Mouse (Mus musculus) midbrain, embryonic 10.5 days (tissue): Measurements from ENCODE around the gene Aspg. TPM values are rescaled to one million over a fixed set of nuclear protein-coding genes. Genes with fewer than 3 reads are reported as not detected.

Source experiments
- DNase-seq: peaks from one replicate; pipeline ENCODE4 v3.0.0-alpha.2; 2017; ENCODE audit warnings: low spot score
- H3K27ac ChIP-seq: fragments of 300-500 bp; sonication (generic); replicated peaks from 2 replicates; pipeline ENCODE4 v1.5.1; 2016; ENCODE audit warnings: mild to moderate bottlenecking
- H3K27me3 ChIP-seq: fragments of 300-500 bp; sonication (generic); 2 replicates; pipeline ENCODE4 v1.6.1; 2016; ENCODE audit warnings: low read depth, mild to moderate bottlenecking; ENCODE audit not compliant: poor library complexity, severe bottlenecking
- H3K36me3 ChIP-seq: fragments of 300-500 bp; sonication (generic); 2 replicates; pipeline ENCODE4 v1.6.1; 2016; ENCODE audit warnings: mild to moderate bottlenecking, moderate library complexity
- H3K4me1 ChIP-seq: fragments of 300-500 bp; sonication (generic); 2 replicates; pipeline ENCODE4 v1.6.1; 2016
- H3K4me3 ChIP-seq: fragments of 300-500 bp; sonication (generic); 2 replicates; pipeline ENCODE4 v1.5.1; 2016; ENCODE audit warnings: mild to moderate bottlenecking, moderate library complexity
- H3K9me3 ChIP-seq: fragments of 300-500 bp; sonication (generic); replicated peaks from 2 replicates; pipeline ENCODE4 v1.6.1; 2016; ENCODE audit warnings: mild to moderate bottlenecking
- WGBS: fragments of 180-500 bp; shearing (Covaris S2); methylation state at CpG from one replicate; pipeline ENCODE4 v1.1.7; 2016; 5-methylcytosine and 5-hydroxymethylcytosine counted together
- polyA plus RNA-seq: library from polyadenylated mRNA; unstranded; fragments of >200 nt; fragmentation: Nextera tagmentation; extraction: Ambion mirVana; gene quantifications from 2 replicates; pipeline ENCODE4 v1.2.1, GENCODE M21; 2016

The Aspg gene
- polyA plus RNA-seq, result 1.3 and 1.5 TPM in 2 replicates

- no peak within 1 kb of the TSS; the same call in 1 of the 2 replicates for H3K27ac ChIP-seq
- peak within 1 kb of the TSS; percentile 37 for H3K4me3 ChIP-seq
Measured at GRCm38 (mm10) chr12:112106541-112106971, at the start of gene Aspg. Gene Aspg, plus strand, starts transcription at chr12:112106679.

GRCm38 (mm10) chr12:112077651-112078050, 28.8 kb upstream of the Aspg start:
- H3K27me3 ChIP-seq, result no peaks in the 10 kb centered on the region
- H3K27ac ChIP-seq, result no peak overlapping the region
- no peaks in the 10 kb centered on the region for H3K36me3 ChIP-seq
- WGBS, result 14% methylated on average over 6 of the region's 6 CpGs
- H3K4me1 ChIP-seq, result peaks cover 4% of the 10 kb centered on the region; the same call in 1 of the 2 replicates
- no peaks in the 10 kb centered on the region for H3K9me3 ChIP-seq
- DNase-seq, result peak; percentile 77
- no peak overlapping the region for H3K4me3 ChIP-seq

More at GRCm38 (mm10) chr12:112106541-112106971, at the start of gene Aspg:
- Histone ChIP-seq H3K27me3 (peaks cover 21% of the 10 kb centered on the region), H3K4me1 (peaks cover 14% of the 10 kb centered on the region), H3K36me3 (no peaks in the 10 kb centered on the region), H3K9me3 (no peaks in the 10 kb centered on the region)
- DNase-seq, result peak; percentile 48
- WGBS, result 2% methylated on average over 14 of the region's 14 CpGs

GRCm38 (mm10) chr12:112079911-112080310, 26.6 kb upstream of the Aspg start:
- Histone ChIP-seq H3K4me3 (no peak overlapping the region), H3K36me3 (no peaks in the 10 kb centered on the region), H3K27ac (no peak overlapping the region), H3K27me3 (no peaks in the 10 kb centered on the region), H3K4me1 (peaks cover 4% of the 10 kb centered on the region; the same call in 1 of the 2 replicates), H3K9me3 (no peaks in the 10 kb centered on the region)
- WGBS, result 79% methylated on average over 8 of the region's 8 CpGs
- DNase-seq, result no peak

- Histone ChIP-seq H3K4me3 (no peak overlapping the region), H3K4me1 (peaks cover 4% of the 10 kb centered on the region; the same call in 1 of the 2 replicates), H3K9me3 (no peaks in the 10 kb centered on the region), H3K36me3 (no peaks in the 10 kb centered on the region), H3K27ac (no peak overlapping the region), H3K27me3 (no peaks in the 10 kb centered on the region)
- no peak for DNase-seq
- WGBS, result 93% methylated on average over 4 of the region's 4 CpGs
Measured at GRCm38 (mm10) chr12:112080911-112081310, 25.6 kb upstream of the Aspg start.

GRCm38 (mm10) chr12:112082241-112082640, 24.2 kb upstream of the Aspg start:
- Histone ChIP-seq H3K4me1 (peaks cover 4% of the 10 kb centered on the region; the same call in 1 of the 2 replicates), H3K27me3 (no peaks in the 10 kb centered on the region), H3K4me3 (no peak overlapping the region), H3K27ac (no peak overlapping the region), H3K36me3 (no peaks in the 10 kb centered on the region), H3K9me3 (no peaks in the 10 kb centered on the region)
- 64% methylated on average over 1 of the region's 1 CpGs for WGBS
- no peak for DNase-seq

- no peaks in the 10 kb centered on the region for H3K4me1 ChIP-seq
- H3K4me3 ChIP-seq, result no peak overlapping the region
- 93% methylated on average over 3 of the region's 3 CpGs for WGBS
Measured at GRCm38 (mm10) chr12:112086250-112086649, 20.2 kb upstream of the Aspg start.

GRCm38 (mm10) chr12:112086726-112087125, 19.8 kb upstream of the Aspg start:
- Histone ChIP-seq H3K36me3 (no peaks in the 10 kb centered on the region), H3K4me1 (no peaks in the 10 kb centered on the region), H3K4me3 (no peak overlapping the region), H3K9me3 (no peaks in the 10 kb centered on the region), H3K27me3 (peaks cover 5% of the 10 kb centered on the region; the same call in 1 of the 2 replicates), H3K27ac (no peak overlapping the region)
- 83% methylated on average over 6 of the region's 6 CpGs for WGBS
- no peak for DNase-seq

More at GRCm38 (mm10) chr12:112086250-112086649, 20.2 kb upstream of the Aspg start:
- Histone ChIP-seq H3K27ac (no peak overlapping the region), H3K27me3 (peaks cover 5% of the 10 kb centered on the region; the same call in 1 of the 2 replicates), H3K36me3 (no peaks in the 10 kb centered on the region), H3K9me3 (no peaks in the 10 kb centered on the region)
- no peak for DNase-seq

GRCm38 (mm10) chr12:112088609-112089324, 17.7 kb upstream of the Aspg start:
- Histone ChIP-seq H3K36me3 (no peaks in the 10 kb centered on the region), H3K27me3 (peaks cover 5% of the 10 kb centered on the region; the same call in 1 of the 2 replicates), H3K27ac (no peak overlapping the region), H3K9me3 (no peaks in the 10 kb centered on the region), H3K4me3 (no peak overlapping the region), H3K4me1 (no peaks in the 10 kb centered on the region)
- 72% methylated on average over 12 of the region's 12 CpGs for WGBS
- no peak for DNase-seq

GRCm38 (mm10) chr12:112091054-112091453, 15.4 kb upstream of the Aspg start:
- H3K4me3 ChIP-seq, result no peak overlapping the region
- H3K27me3 ChIP-seq, result peaks cover 5% of the 10 kb centered on the region; the same call in 1 of the 2 replicates
- no peaks in the 10 kb centered on the region for H3K9me3 ChIP-seq
- 12% methylated on average over 12 of the region's 12 CpGs for WGBS
- peak; percentile 60 for DNase-seq
- no peaks in the 10 kb centered on the region for H3K36me3 ChIP-seq
- no peaks in the 10 kb centered on the region for H3K4me1 ChIP-seq
- no peak overlapping the region for H3K27ac ChIP-seq

GRCm38 (mm10) chr12:112094261-112094880, 12.1 kb upstream of the Aspg start:
- Histone ChIP-seq H3K4me1 (no peaks in the 10 kb centered on the region), H3K9me3 (no peaks in the 10 kb centered on the region), H3K27me3 (peaks cover 5% of the 10 kb centered on the region; the same call in 1 of the 2 replicates), H3K36me3 (no peaks in the 10 kb centered on the region), H3K27ac (no peak overlapping the region), H3K4me3 (no peak overlapping the region)
- 84% methylated on average over 8 of the region's 8 CpGs for WGBS
- no peak for DNase-seq

- no peak overlapping the region for H3K4me3 ChIP-seq
- no peaks in the 10 kb centered on the region for H3K9me3 ChIP-seq
- H3K27me3 ChIP-seq, result no peaks in the 10 kb centered on the region
- WGBS, result 89% methylated on average over 13 of the region's 13 CpGs
- no peak for DNase-seq
- no peaks in the 10 kb centered on the region for H3K36me3 ChIP-seq
- H3K4me1 ChIP-seq, result no peaks in the 10 kb centered on the region
- no peak overlapping the region for H3K27ac ChIP-seq
Measured at GRCm38 (mm10) chr12:112096051-112096732, 10.3 kb upstream of the Aspg start.

- Histone ChIP-seq H3K4me1 (no peaks in the 10 kb centered on the region), H3K27ac (no peak overlapping the region), H3K36me3 (no peaks in the 10 kb centered on the region), H3K9me3 (no peaks in the 10 kb centered on the region), H3K27me3 (no peaks in the 10 kb centered on the region), H3K4me3 (no peak overlapping the region)
- no peak for DNase-seq
- WGBS, result 79% methylated on average over 8 of the region's 8 CpGs
Measured at GRCm38 (mm10) chr12:112096733-112097117, 9.8 kb upstream of the Aspg start.
